Mouse (Mus musculus) stomach, postnatal 0 days (tissue): ENCODE measurements around the gene Ube2e2.

Experiments
- CTCF ChIP-seq: IDR thresholded peaks from 2 replicates; pipeline ENCODE4 v1.5.1; 2016; ENCODE audit warnings: antibody characterized with exemption, low read depth, mild to moderate bottlenecking, moderate library complexity
- EP300 ChIP-seq: optimal IDR thresholded peaks from 2 replicates; pipeline ENCODE3; 2016; ENCODE audit warnings: antibody characterized with exemption

GRCm38 (mm10) chr14:18667755-18668154, 226.3 kb downstream of the Ube2e2 start:
- TF ChIP-seq CTCF (no peak), EP300 (no peak)
